Mouse (Mus musculus): Measurements from ENCODE around the gene Gm20708. TPM values are rescaled to one million over a fixed set of nuclear protein-coding genes. Genes with fewer than 3 reads are reported as not detected.
"Not testable (repeated sequence)": the region's sequence is repeated elsewhere in the genome, so short reads cannot be mapped to it uniquely, and the experiment has no call there.

Gene Gm20708
- polyA plus RNA-seq, 1 experiment from 2014 or later: 1.0 TPM

GRCm38 (mm10) chr11:117833509-117833908 lies 24.0 kb downstream of the Gm20708 start:
- H3K27me3 ChIP-seq (ENCODE audit: control insufficient read depth, insufficient read depth, low read length); H3K4me3 ChIP-seq (replicated peaks; ENCODE audit: low read length); DNase-seq (ENCODE audit: low spot score); H3K4me2 ChIP-seq (replicated peaks); H3K9ac ChIP-seq; H3K4me1 ChIP-seq (replicated peaks; ENCODE audit: control insufficient read depth, insufficient read depth, low read length); H3K27ac ChIP-seq; H3K36me3 ChIP-seq (replicated peaks; ENCODE audit: control insufficient read depth, insufficient read depth); ATAC-seq (ENCODE audit: low FRiP score); H3K9me3 ChIP-seq (ENCODE audit: control insufficient read depth, low read length): not testable (repeated sequence)
- WGBS: 93% methylated on average over 4 of the region's 6 CpGs

GRCm38 (mm10) chr11:117834086-117834485 lies 24.6 kb downstream of the Gm20708 start:
- no peak overlapping the region for H3K9ac ChIP-seq
- H3K36me3 ChIP-seq (replicated peaks; ENCODE audit: control insufficient read depth, insufficient read depth): no peaks in the 10 kb centered on the region
- no peak overlapping the region for H3K4me3 ChIP-seq (replicated peaks; ENCODE audit: low read length)
- ATAC-seq (ENCODE audit: low FRiP score) (no peak), DNase-seq (ENCODE audit: low spot score) (no peak)
- 93% methylated on average over 8 of the region's 8 CpGs for WGBS
- peaks cover 4% of the 10 kb centered on the region; the same call in 1 of the 2 replicates for H3K4me1 ChIP-seq (replicated peaks; ENCODE audit: control insufficient read depth, insufficient read depth, low read length)
- no peaks in the 10 kb centered on the region for H3K9me3 ChIP-seq (ENCODE audit: control insufficient read depth, low read length)
- H3K27me3 ChIP-seq (ENCODE audit: control insufficient read depth, insufficient read depth, low read length): no peaks in the 10 kb centered on the region
- H3K4me2 ChIP-seq (replicated peaks): no peak overlapping the region
- no peak overlapping the region for H3K27ac ChIP-seq

DNA sequence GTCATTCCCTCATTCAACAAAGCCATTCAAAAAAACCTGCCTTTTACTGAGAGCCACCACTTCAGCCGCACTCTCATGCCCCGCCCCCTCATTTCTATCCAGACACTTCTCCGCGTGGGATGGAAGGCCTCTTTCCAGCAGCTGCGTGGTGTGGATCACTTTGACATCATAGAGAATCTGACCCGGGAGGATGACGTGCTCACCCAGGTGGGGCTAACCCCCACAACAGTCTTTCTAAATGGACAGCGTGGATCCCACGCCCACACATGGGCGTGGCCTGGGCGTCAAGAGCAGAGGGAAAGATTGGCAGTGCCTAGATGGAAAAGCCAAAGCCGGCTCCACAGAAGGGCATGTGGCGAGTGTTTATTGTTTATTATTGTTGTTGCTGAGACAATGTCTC lies 26.8 kb downstream of the Gm20708 start:
- Histone ChIP-seq H3K4me2 (replicated peaks) (peak overlapping the region; percentile 35), H3K36me3 (replicated peaks; ENCODE audit: control insufficient read depth, insufficient read depth) (no peaks in the 10 kb centered on the region), H3K27ac (no peak overlapping the region), H3K4me1 (replicated peaks; ENCODE audit: control insufficient read depth, insufficient read depth, low read length) (no peaks in the 10 kb centered on the region), H3K9me3 (ENCODE audit: control insufficient read depth, low read length) (no peaks in the 10 kb centered on the region), H3K27me3 (ENCODE audit: control insufficient read depth, insufficient read depth, low read length) (no peaks in the 10 kb centered on the region), H3K9ac (no peak overlapping the region), H3K4me3 (replicated peaks; ENCODE audit: low read length) (no peak overlapping the region)
- WGBS: 24% methylated on average over 13 of the region's 13 CpGs
- no peak for ATAC-seq (ENCODE audit: low FRiP score)
- DNase-seq (ENCODE audit: low spot score): no peak

GRCm38 (mm10) chr11:117838572-117838971 lies 29.1 kb downstream of the Gm20708 start:
- Histone ChIP-seq H3K4me3 (replicated peaks; ENCODE audit: low read length) (no peak overlapping the region), H3K4me2 (replicated peaks) (no peak overlapping the region), H3K9me3 (ENCODE audit: control insufficient read depth, low read length) (no peaks in the 10 kb centered on the region), H3K27ac (no peak overlapping the region), H3K4me1 (replicated peaks; ENCODE audit: control insufficient read depth, insufficient read depth, low read length) (no peaks in the 10 kb centered on the region), H3K9ac (no peak overlapping the region), H3K36me3 (replicated peaks; ENCODE audit: control insufficient read depth, insufficient read depth) (no peaks in the 10 kb centered on the region), H3K27me3 (ENCODE audit: control insufficient read depth, insufficient read depth, low read length) (no peaks in the 10 kb centered on the region)
- 65% methylated on average over 2 of the region's 2 CpGs for WGBS
- DNase-seq (ENCODE audit: low spot score) (no peak), ATAC-seq (ENCODE audit: low FRiP score) (no peak)

GRCm38 (mm10) chr11:117839021-117839420 lies 29.6 kb downstream of the Gm20708 start:
- Histone ChIP-seq H3K36me3 (replicated peaks; ENCODE audit: control insufficient read depth, insufficient read depth) (no peaks in the 10 kb centered on the region), H3K4me3 (replicated peaks; ENCODE audit: low read length) (no peak overlapping the region), H3K27ac (no peak overlapping the region), H3K9ac (no peak overlapping the region), H3K27me3 (ENCODE audit: control insufficient read depth, insufficient read depth, low read length) (no peaks in the 10 kb centered on the region), H3K9me3 (ENCODE audit: control insufficient read depth, low read length) (no peaks in the 10 kb centered on the region), H3K4me2 (replicated peaks) (no peak overlapping the region), H3K4me1 (replicated peaks; ENCODE audit: control insufficient read depth, insufficient read depth, low read length) (no peaks in the 10 kb centered on the region)
- ATAC-seq (ENCODE audit: low FRiP score) (no peak), DNase-seq (ENCODE audit: low spot score) (no peak)
- 94% methylated on average over 1 of the region's 1 CpGs for WGBS

GRCm38 (mm10) chr11:117840910-117841309 lies 31.4 kb downstream of the Gm20708 start:
- H3K27ac ChIP-seq: no peak overlapping the region
- no peaks in the 10 kb centered on the region for H3K4me1 ChIP-seq (replicated peaks; ENCODE audit: control insufficient read depth, insufficient read depth, low read length)
- no peak overlapping the region for H3K4me3 ChIP-seq (replicated peaks; ENCODE audit: low read length)
- no peaks in the 10 kb centered on the region for H3K9me3 ChIP-seq (ENCODE audit: control insufficient read depth, low read length)
- 84% methylated on average over 1 of the region's 1 CpGs for WGBS
- no peak for DNase-seq (ENCODE audit: low spot score)
- H3K36me3 ChIP-seq (replicated peaks; ENCODE audit: control insufficient read depth, insufficient read depth): no peaks in the 10 kb centered on the region
- no peak overlapping the region for H3K9ac ChIP-seq
- no peak for ATAC-seq (ENCODE audit: low FRiP score)
- no peaks in the 10 kb centered on the region for H3K27me3 ChIP-seq (ENCODE audit: control insufficient read depth, insufficient read depth, low read length)
- H3K4me2 ChIP-seq (replicated peaks): no peak overlapping the region

GRCm38 (mm10) chr11:117843434-117843833 lies 34.0 kb downstream of the Gm20708 start:
- Histone ChIP-seq H3K4me3 (replicated peaks; ENCODE audit: low read length) (no peak overlapping the region), H3K27ac (no peak overlapping the region), H3K9me3 (ENCODE audit: control insufficient read depth, low read length) (no peaks in the 10 kb centered on the region), H3K4me1 (replicated peaks; ENCODE audit: control insufficient read depth, insufficient read depth, low read length) (peaks cover 7% of the 10 kb centered on the region), H3K9ac (no peak overlapping the region), H3K36me3 (replicated peaks; ENCODE audit: control insufficient read depth, insufficient read depth) (no peaks in the 10 kb centered on the region), H3K27me3 (ENCODE audit: control insufficient read depth, insufficient read depth, low read length) (no peaks in the 10 kb centered on the region), H3K4me2 (replicated peaks) (no peak overlapping the region)
- WGBS: 84% methylated on average over 2 of the region's 2 CpGs
- no peak for ATAC-seq (ENCODE audit: low FRiP score)
- no peak for DNase-seq (ENCODE audit: low spot score)

DNA sequence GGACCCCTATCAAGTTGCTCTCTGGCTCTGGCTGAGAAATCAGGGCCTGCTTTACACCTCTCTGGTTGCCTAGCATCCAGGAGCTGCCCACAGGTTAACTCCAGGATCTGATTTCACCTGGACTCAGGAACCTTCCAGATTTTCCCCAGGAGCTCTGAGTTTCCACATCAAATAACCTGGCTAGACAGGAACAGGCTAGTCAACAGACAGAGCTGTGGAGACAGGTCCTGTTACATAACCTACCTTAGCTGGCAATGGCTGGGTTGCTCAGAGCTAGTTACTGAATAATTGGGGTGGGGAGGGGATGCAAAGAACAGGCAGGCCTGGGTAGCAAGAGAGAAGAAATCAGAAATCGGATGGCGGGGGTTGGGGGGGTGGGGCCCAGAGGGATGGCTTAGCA lies 35.5 kb downstream of the Gm20708 start:
- peaks cover 15% of the 10 kb centered on the region for H3K4me1 ChIP-seq (replicated peaks; ENCODE audit: control insufficient read depth, insufficient read depth, low read length)
- H3K4me3 ChIP-seq (replicated peaks; ENCODE audit: low read length): no peak overlapping the region
- H3K36me3 ChIP-seq (replicated peaks; ENCODE audit: control insufficient read depth, insufficient read depth): no peaks in the 10 kb centered on the region
- no peak for DNase-seq (ENCODE audit: low spot score)
- no peaks in the 10 kb centered on the region for H3K27me3 ChIP-seq (ENCODE audit: control insufficient read depth, insufficient read depth, low read length)
- H3K9ac ChIP-seq: no peak overlapping the region
- no peak for ATAC-seq (ENCODE audit: low FRiP score)
- no peaks in the 10 kb centered on the region for H3K9me3 ChIP-seq (ENCODE audit: control insufficient read depth, low read length)
- H3K27ac ChIP-seq: no peak overlapping the region
- H3K4me2 ChIP-seq (replicated peaks): no peak overlapping the region
- WGBS: 72% methylated on average over 2 of the region's 2 CpGs

GRCm38 (mm10) chr11:117845651-117846050 lies 36.2 kb downstream of the Gm20708 start:
- no peaks in the 10 kb centered on the region for H3K36me3 ChIP-seq (replicated peaks; ENCODE audit: control insufficient read depth, insufficient read depth)
- WGBS: 85% methylated on average over 2 of the region's 2 CpGs

DNA sequence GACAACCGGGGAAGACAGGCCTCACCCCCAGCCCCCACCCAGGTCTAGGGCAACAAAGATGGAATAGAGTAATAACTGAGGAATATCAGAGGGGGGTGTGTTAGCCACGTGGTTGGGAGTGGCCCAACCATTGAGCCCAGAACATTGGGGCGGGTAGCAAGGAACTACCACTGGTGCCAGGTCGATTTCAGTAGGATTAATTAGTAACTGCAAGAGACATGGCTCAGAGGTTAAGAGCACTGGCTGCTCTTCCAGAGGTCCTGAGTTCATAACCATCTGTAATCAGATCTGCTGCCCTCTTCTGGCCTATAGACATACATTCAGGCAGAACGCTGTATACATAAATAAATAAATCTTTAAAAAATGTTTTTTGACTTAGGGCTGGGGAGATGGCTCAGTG lies 37.2 kb downstream of the Gm20708 start:
- H3K9me3 ChIP-seq (ENCODE audit: control insufficient read depth, low read length): no peaks in the 10 kb centered on the region
- DNase-seq (ENCODE audit: low spot score): no peak
- no peaks in the 10 kb centered on the region for H3K36me3 ChIP-seq (replicated peaks; ENCODE audit: control insufficient read depth, insufficient read depth)
- 57% methylated on average over 5 of the region's 5 CpGs for WGBS
- no peak overlapping the region for H3K4me3 ChIP-seq (replicated peaks; ENCODE audit: low read length)
- H3K9ac ChIP-seq: no peak overlapping the region
- H3K4me2 ChIP-seq (replicated peaks): no peak overlapping the region
- ATAC-seq (ENCODE audit: low FRiP score): no peak
- H3K27me3 ChIP-seq (ENCODE audit: control insufficient read depth, insufficient read depth, low read length): no peaks in the 10 kb centered on the region
- peaks cover 15% of the 10 kb centered on the region for H3K4me1 ChIP-seq (replicated peaks; ENCODE audit: control insufficient read depth, insufficient read depth, low read length)
- no peak overlapping the region for H3K27ac ChIP-seq

More at GRCm38 (mm10) chr11:117845651-117846050, 36.2 kb downstream of the Gm20708 start:
- H3K4me2 ChIP-seq (replicated peaks): no peak overlapping the region
- no peak for DNase-seq (ENCODE audit: low spot score)
- H3K27ac ChIP-seq: no peak overlapping the region
- H3K9ac ChIP-seq: no peak overlapping the region
- H3K4me1 ChIP-seq (replicated peaks; ENCODE audit: control insufficient read depth, insufficient read depth, low read length): peaks cover 15% of the 10 kb centered on the region
- ATAC-seq (ENCODE audit: low FRiP score): no peak
- H3K4me3 ChIP-seq (replicated peaks; ENCODE audit: low read length): no peak overlapping the region
- no peaks in the 10 kb centered on the region for H3K9me3 ChIP-seq (ENCODE audit: control insufficient read depth, low read length)
- no peaks in the 10 kb centered on the region for H3K27me3 ChIP-seq (ENCODE audit: control insufficient read depth, insufficient read depth, low read length)

Data from hindbrain, embryonic 14.5 days (tissue).